Mouse (Mus musculus) kidney, embryonic 14.5 days (tissue): Measurements from ENCODE around the gene Nynrin. TPM values are rescaled to one million over a fixed set of nuclear protein-coding genes. Genes with fewer than 3 reads are reported as not detected.
A peak's percentile ranks its signal among the peaks of the same experiment; 100 is the strongest.

ENCODE experiments used
- ATAC-seq: fragments of 200-750 bp; cut with Nextera tagmentation; 2 replicates; pipeline ENCODE4 v1.8.0; 2017; ENCODE audit warnings: moderate number of reproducible peaks, mild to moderate bottlenecking, moderate TSS enrichment, moderate library complexity; ENCODE audit not compliant: low FRiP score, low TSS enrichment
- H3K27ac ChIP-seq: fragments of 300-500 bp; sonication (generic); 2 replicates; pipeline ENCODE4 v1.5.1; 2014; ENCODE audit warnings: low read depth, mild to moderate bottlenecking, low read length, moderate library complexity, mixed read lengths
- H3K27me3 ChIP-seq: fragments of 300-500 bp; sonication (generic); 2 replicates; pipeline ENCODE4 v1.6.1; 2014; ENCODE audit warnings: mild to moderate bottlenecking, low read length; ENCODE audit not compliant: control insufficient read depth, insufficient read depth
- H3K36me3 ChIP-seq: fragments of 300-500 bp; sonication (generic); 2 replicates; pipeline ENCODE4 v1.6.1; 2014; ENCODE audit warnings: low read length, mixed read lengths; ENCODE audit not compliant: control insufficient read depth, insufficient read depth
- H3K4me1 ChIP-seq: fragments of 300-500 bp; sonication (generic); 2 replicates; pipeline ENCODE4 v1.6.1; 2014; ENCODE audit warnings: low read length, mixed read lengths; ENCODE audit not compliant: control insufficient read depth, insufficient read depth
- H3K4me2 ChIP-seq: fragments of 300-500 bp; sonication (generic); replicated peaks from 2 replicates; pipeline ENCODE4 v1.6.1; 2014; ENCODE audit warnings: low read depth, mild to moderate bottlenecking, low read length
- H3K4me3 ChIP-seq: fragments of 300-500 bp; sonication (generic); 2 replicates; pipeline ENCODE4 v1.5.1; 2014; ENCODE audit warnings: mild to moderate bottlenecking, low read length
- H3K9ac ChIP-seq: fragments of 300-500 bp; sonication (generic); 2 replicates; pipeline ENCODE4 v1.6.1; 2014; ENCODE audit warnings: low read depth, mild to moderate bottlenecking, low read length, moderate library complexity
- H3K9me3 ChIP-seq: fragments of 300-500 bp; sonication (generic); 2 replicates; pipeline ENCODE4 v1.6.1; 2016; ENCODE audit warnings: low read length; ENCODE audit not compliant: control insufficient read depth
- WGBS: fragments of 180-500 bp; shearing (Covaris S2); extraction: QIAGEN DNeasy Blood & Tissue Kit; methylation state at CpG from one replicate; pipeline ENCODE4 v1.1.7; 2014; 5-methylcytosine and 5-hydroxymethylcytosine counted together
- polyA plus RNA-seq: library from polyadenylated mRNA; unstranded; fragments of >200 nt; fragmentation: Nextera tagmentation; extraction: Ambion mirVana; gene quantifications from 2 replicates; pipeline ENCODE4 v1.2.1, GENCODE M21; 2014

The Nynrin gene
- polyA plus RNA-seq, 1 experiment from 2014 or later = 15.6 TPM

GRCm38 (mm10) chr14:55880982-55881381 is 27.2 kb downstream of the Nynrin start:
- Histone ChIP-seq H3K27me3 (no peaks in the 10 kb centered on the region), H3K27ac (no peak overlapping the region), H3K4me1 (peaks cover 29% of the 10 kb centered on the region), H3K4me3 (no peak overlapping the region), H3K4me2 (no peak overlapping the region), H3K36me3 (no peaks in the 10 kb centered on the region), H3K9me3 (no peaks in the 10 kb centered on the region), H3K9ac (no peak overlapping the region)
- no peak for ATAC-seq
- WGBS = 85% methylated on average over 8 of the region's 8 CpGs

- H3K36me3 ChIP-seq = peaks cover 8% of the 10 kb centered on the region
- 60% methylated on average over 6 of the region's 6 CpGs for WGBS
- no peak for ATAC-seq
- H3K4me2 ChIP-seq = no peak overlapping the region
- H3K9me3 ChIP-seq = no peaks in the 10 kb centered on the region
- no peak overlapping the region for H3K9ac ChIP-seq
- no peak overlapping the region for H3K27ac ChIP-seq
- H3K4me1 ChIP-seq = peaks cover 37% of the 10 kb centered on the region
- H3K27me3 ChIP-seq = no peaks in the 10 kb centered on the region
- no peak overlapping the region for H3K4me3 ChIP-seq
These were observed 28.4 kb downstream of the Nynrin start for GRCm38 (mm10) chr14:55882171-55882641.

GRCm38 (mm10) chr14:55883149-55883661 is 29.4 kb downstream of the Nynrin start:
- no peak for ATAC-seq

GRCm38 (mm10) chr14:55883663-55884062 is 29.9 kb downstream of the Nynrin start:
- H3K4me2 ChIP-seq = no peak overlapping the region
- peak overlapping the region; percentile 94; the same call in 1 of the 2 replicates for H3K27ac ChIP-seq
- H3K36me3 ChIP-seq = peaks cover 23% of the 10 kb centered on the region
- H3K27me3 ChIP-seq = no peaks in the 10 kb centered on the region
- no peak for ATAC-seq
- H3K4me1 ChIP-seq = peaks cover 25% of the 10 kb centered on the region
- H3K9me3 ChIP-seq = no peaks in the 10 kb centered on the region
- no peak overlapping the region for H3K4me3 ChIP-seq
- WGBS = 86% methylated on average over 12 of the region's 12 CpGs
- H3K9ac ChIP-seq = no peak overlapping the region

More at GRCm38 (mm10) chr14:55883149-55883661, 29.4 kb downstream of the Nynrin start:
- 89% methylated on average over 13 of the region's 13 CpGs for WGBS
- Histone ChIP-seq H3K27me3 (no peaks in the 10 kb centered on the region), H3K4me1 (peaks cover 28% of the 10 kb centered on the region), H3K4me3 (no peak overlapping the region), H3K9me3 (no peaks in the 10 kb centered on the region), H3K27ac (no peak overlapping the region), H3K9ac (no peak overlapping the region), H3K36me3 (peaks cover 18% of the 10 kb centered on the region), H3K4me2 (no peak overlapping the region)

- H3K9ac ChIP-seq = peak within 1 kb of the TSS; percentile 88
- no peaks in the 10 kb centered on the region for H3K27me3 ChIP-seq
- H3K4me2 ChIP-seq = peak within 1 kb of the TSS; percentile 72
- peaks cover 24% of the 10 kb centered on the region for H3K4me1 ChIP-seq
- peaks cover 28% of the 10 kb centered on the region for H3K36me3 ChIP-seq
- WGBS = 22% methylated on average over 4 of the region's 4 CpGs
- H3K27ac ChIP-seq = peak within 1 kb of the TSS; percentile 94
- H3K9me3 ChIP-seq = no peaks in the 10 kb centered on the region
- H3K4me3 ChIP-seq = peak within 1 kb of the TSS; percentile 79
- ATAC-seq = peak; percentile 32
These were observed 30.4 kb downstream of the Nynrin start, which contains the start of gene Cbln3 for GRCm38 (mm10) chr14:55884166-55884565. Gene Cbln3 (minus strand): TSS chr14:55884392.

- Histone ChIP-seq H3K4me2 (peak within 1 kb of the TSS; percentile 72), H3K27me3 (no peaks in the 10 kb centered on the region), H3K27ac (peak within 1 kb of the TSS; percentile 94), H3K9me3 (no peaks in the 10 kb centered on the region), H3K9ac (peak within 1 kb of the TSS; percentile 88), H3K36me3 (peaks cover 33% of the 10 kb centered on the region), H3K4me1 (peaks cover 24% of the 10 kb centered on the region), H3K4me3 (peak within 1 kb of the TSS; percentile 79)
- 0% methylated on average over 30 of the region's 30 CpGs for WGBS
- peak; percentile 95 for ATAC-seq
These were observed 30.9 kb downstream of the Nynrin start, which contains the start of gene Khnyn for GRCm38 (mm10) chr14:55884713-55885113. Gene Khnyn (plus strand): TSS chr14:55884947.

- WGBS = 1% methylated on average over 16 of the region's 30 CpGs
- Histone ChIP-seq H3K9ac (peak overlapping the region; percentile 88), H3K36me3 (peaks cover 38% of the 10 kb centered on the region), H3K27ac (peak overlapping the region; percentile 94), H3K4me3 (peak overlapping the region; percentile 79), H3K4me2 (peak overlapping the region; percentile 72), H3K27me3 (no peaks in the 10 kb centered on the region), H3K4me1 (peaks cover 24% of the 10 kb centered on the region), H3K9me3 (no peaks in the 10 kb centered on the region)
- ATAC-seq = peak; percentile 78
These were observed 31.4 kb downstream of the Nynrin start for GRCm38 (mm10) chr14:55885114-55885790.

GRCm38 (mm10) chr14:55885791-55886271 is 32.0 kb downstream of the Nynrin start:
- no peak for ATAC-seq
- H3K27ac ChIP-seq = peak overlapping the region; percentile 94; the same call in 1 of the 2 replicates
- H3K4me3 ChIP-seq = peak overlapping the region; percentile 79
- H3K9ac ChIP-seq = peak overlapping the region; percentile 88
- peaks cover 24% of the 10 kb centered on the region for H3K4me1 ChIP-seq
- H3K36me3 ChIP-seq = peaks cover 44% of the 10 kb centered on the region
- 2% methylated on average over 16 of the region's 16 CpGs for WGBS
- no peaks in the 10 kb centered on the region for H3K9me3 ChIP-seq
- no peaks in the 10 kb centered on the region for H3K27me3 ChIP-seq
- H3K4me2 ChIP-seq = peak overlapping the region; percentile 72
